Mouse (Mus musculus) kidney, postnatal 4 days (tissue): Measurements from ENCODE around the gene Ywhag.

Experiments
- DNase-seq, 2 experiments: peaks; one replicate each; pipeline ENCODE4 v3.0.0; 2021; ENCODE audit warnings: mixed read lengths in 2 of 2

The Ywhag gene

GRCm38 (mm10) chr5:135934481-135935175, at the start of gene Ywhag:
Gene Ywhag (minus strand): TSS chr5:135934616.
- peak; percentile 98 for DNase-seq

DNA sequence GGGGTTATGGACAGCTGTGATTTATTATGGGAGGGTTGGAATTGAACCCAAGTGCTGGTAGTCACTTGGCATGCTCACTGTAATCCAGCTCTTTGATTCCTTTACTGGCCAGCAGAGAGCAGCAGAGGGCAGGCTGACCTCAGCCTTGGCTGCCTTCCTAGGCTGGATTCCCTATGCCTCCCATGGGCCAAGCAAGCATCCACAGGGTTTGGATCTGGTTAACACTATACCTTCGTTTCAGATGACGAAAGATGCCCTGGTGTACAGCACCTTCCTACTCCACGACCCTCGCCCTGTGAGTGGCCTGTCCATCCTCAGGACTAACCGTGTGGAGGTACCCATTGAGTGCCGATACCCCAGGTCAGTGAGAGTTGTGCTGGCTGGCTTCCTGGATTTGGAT, 48.0 kb upstream of the Ywhag start:
- DNase-seq, result peak; percentile 75 to 80

DNA sequence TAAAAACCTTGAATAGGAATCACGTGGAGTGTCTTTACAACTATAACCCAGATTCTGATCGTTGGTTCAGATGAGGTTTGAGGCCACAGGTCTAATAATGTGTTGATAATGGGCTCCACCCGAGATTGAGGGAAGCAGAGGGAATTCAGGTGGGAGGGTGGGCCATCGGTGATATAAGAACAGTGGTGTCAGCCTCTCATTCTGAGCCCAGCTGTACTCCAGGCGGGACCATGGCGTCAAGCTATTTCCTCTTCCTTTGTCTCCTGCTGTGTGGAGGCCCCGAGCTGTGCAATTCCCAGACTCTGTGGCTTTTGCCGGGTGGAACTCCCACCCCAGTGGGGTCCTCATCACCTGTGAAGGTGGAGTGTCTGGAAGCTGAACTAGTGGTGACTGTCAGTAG, 45.5 kb upstream of the Ywhag start, which contains the start of gene Zp3:
TSS of gene Zp3 (plus strand) at position 196 of the 400 bp plus-strand sequence.
- no peak for DNase-seq

DNA sequence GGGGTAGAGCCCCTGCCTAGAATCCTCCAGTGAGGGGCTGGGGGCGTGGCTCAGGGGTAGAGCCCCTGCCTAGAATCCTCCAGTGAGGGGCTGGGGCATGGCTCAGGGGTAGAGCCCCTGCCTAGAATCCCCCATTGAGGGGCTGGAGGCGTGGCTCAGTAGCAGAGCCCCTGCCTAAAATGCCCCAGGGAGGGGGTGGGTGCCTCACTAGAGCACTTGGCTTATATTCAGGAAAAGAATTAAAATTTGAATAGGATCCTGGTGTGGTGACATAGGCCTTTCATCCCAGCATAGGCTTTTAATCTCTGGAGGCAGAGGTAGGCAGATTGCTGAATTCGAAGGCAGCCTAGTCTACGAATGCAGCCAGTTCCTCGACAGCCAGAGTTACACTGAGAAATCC, 45.0 kb upstream of the Ywhag start:
- DNase-seq, result no peak

GRCm38 (mm10) chr5:135975893-135976668, 41.7 kb upstream of the Ywhag start:
- no peak for DNase-seq

- DNase-seq, result peak; percentile 17 to 42
These were observed 39.9 kb upstream of the Ywhag start, which contains the start of gene Ssc4d for GRCm38 (mm10) chr5:135974365-135974764. Gene Ssc4d (minus strand): TSS chr5:135974531.

DNA sequence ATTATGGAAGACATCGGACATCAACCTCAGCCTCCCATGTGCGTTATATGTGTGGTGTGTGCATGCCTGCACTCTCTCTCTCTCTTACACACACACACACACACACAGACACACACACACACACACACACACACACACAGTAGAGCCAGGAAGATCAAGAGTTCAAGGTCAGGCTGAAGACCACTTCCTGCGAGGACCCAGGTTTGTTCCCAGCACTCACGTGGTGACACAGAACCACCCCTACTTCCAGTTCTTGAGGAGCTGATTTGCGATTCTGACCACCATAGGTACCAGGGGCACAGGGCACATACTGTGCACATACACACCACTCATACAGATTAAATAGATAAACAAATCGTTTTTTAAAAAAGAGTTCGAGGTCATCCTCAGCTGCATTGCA, 37.5 kb upstream of the Ywhag start:
- DNase-seq, result no peak

DNA sequence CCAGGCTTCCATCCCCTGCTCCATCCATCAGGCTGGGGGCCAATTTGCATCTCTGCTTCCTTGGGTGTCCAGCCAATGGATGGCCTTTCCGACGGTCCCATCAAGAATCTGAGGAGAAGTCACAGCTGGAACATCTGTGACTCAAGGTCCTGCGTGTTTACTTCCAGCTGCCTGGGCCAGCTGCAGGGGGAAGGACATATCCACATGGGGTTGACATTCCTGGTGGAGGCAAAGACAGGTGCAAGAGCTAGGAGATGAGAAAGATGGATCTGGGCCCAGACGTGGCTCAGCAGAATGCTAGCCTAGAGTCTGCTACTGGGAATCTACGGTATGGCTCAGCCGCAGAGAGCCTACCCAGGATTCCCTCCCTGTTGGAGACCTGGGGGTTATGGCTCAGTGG, 35.8 kb upstream of the Ywhag start:
- DNase-seq, result no peak

DNA sequence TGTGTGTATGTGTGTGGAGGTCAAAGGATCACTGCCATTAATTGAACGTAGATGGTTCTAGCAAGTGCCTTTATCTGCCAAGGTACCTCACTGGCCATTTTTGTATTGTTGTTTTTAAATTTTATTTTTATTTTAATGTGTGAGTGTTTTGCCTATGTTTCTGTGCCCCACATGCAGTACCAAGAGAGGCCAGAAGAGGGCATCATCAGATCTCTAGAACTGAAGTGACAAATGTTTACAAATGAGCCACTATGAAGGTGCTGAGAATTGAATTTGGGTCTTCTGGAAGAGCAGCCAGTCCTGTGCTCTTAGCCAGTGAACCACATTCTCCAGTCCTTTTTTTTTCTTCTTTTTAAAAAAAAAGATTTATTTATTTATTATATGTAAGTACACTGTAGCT, 34.4 kb upstream of the Ywhag start:
- DNase-seq, result peak; percentile 69

DNA sequence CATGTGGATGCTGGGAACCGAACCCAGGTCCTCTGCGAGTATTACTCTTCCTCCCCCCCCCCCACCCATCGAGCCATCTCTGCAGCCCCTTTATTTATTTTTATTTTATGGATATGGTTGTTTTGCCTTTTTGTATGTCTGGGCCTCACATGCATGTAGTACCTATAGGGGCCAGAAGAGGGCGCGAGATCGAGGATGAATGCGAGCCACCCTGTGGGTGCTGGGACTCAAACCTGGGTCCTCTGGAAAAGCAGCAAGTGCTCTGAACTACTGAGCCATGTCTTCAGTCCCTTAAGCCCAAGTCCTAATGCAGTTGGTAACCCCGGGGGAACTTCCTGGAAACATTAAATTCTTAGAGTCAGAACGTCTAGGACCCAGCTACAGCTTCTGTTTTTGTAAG, 32.5 kb upstream of the Ywhag start:
- peak; percentile 38 to 49 for DNase-seq

GRCm38 (mm10) chr5:135965501-135965930, 31.1 kb upstream of the Ywhag start:
- DNase-seq, result peak; percentile 77 to 86

GRCm38 (mm10) chr5:135963280-135963627, 28.8 kb upstream of the Ywhag start:
- no peak for DNase-seq

GRCm38 (mm10) chr5:135962492-135963279, 28.3 kb upstream of the Ywhag start:
- DNase-seq, result peak; percentile 99 to 100

DNA sequence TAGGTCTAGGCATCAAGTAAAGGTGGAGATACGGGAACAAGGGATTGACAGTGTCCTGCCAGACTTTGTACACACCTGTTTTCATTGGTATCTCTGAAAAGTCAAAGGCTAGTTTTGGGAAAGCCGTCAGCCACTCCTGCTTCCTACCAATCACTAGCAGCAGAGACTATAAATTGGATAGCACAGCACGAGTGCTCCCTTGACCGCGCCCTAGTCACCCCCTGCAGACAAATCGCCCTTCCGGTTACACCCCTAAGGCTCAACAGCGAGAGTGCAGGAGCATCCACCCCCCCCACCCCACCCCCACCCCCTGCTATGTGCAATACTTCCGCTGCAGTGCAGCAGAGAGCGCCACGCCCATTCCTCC, 27.7 kb upstream of the Ywhag start:
- DNase-seq, result no peak

DNA sequence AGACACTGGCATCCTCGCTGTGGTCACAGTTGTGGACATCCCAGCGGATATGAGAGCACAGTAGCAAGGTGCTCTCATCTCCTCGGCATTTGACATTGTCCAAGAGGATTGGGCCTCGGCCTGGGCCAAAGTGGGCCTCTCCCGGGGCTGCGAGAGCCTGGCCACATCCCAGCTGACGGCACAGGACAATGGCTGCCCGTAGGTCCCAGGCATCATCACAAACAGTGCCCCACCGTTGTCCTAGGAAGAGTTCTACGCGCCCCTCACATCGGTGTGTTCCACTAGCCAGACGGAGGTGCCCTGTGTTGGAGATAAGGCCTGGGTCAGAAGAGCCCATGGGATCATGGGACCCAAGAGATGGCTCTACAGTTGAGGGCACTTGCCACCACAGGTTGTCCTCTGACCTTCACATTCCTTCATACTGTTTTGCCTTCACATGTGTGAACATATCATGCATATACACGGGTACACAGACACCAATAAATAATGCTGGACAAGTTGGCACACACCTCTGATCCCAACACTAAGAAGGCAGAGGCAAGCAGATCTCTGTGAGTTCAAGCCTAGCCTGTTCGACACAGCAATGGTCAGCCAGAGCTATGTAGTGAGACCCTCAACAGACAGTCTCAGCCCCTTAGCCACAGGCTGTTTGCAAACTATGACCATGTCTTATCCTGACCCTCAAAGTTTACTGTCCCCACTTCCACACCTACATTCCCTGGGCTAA, 26.7 kb upstream of the Ywhag start:
- no peak for DNase-seq

DNA sequence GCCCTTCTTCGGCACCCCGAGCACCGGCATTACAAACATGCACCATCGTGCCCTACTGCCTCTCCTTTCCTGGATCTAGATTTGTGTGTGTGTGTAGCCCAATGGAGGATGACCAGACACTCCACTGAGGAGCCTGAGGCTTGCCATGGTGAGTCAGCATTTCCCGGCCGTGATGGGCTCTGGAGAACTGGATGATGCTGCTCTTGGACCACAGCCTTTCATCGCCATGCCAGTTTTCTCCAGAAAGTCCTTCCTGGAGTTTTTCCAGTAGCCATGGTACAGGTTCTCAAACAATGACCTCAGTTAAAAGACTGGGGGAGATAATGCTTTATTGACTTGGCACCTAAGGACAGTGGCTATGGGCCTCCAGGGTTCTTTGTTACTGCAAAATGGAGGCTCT, 25.5 kb upstream of the Ywhag start:
- no peak for DNase-seq

DNA sequence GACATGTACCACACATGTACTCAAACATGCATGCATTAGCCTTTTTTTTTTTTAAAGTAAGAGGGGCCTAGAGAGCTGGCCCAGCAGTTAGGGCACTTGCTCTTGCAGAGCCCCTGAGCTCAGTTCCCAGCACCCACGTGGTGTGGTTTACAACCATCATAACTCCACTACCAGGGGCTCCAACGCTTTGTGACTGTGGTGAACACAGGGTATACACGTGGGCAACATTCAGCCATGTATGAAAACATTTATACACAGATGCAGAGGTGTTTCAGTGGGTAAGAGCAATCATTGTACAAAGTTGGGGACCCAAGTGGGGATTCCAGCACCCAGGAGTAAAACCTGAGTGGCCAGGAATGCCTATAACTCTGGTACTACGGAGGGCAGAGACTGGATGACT, 24.0 kb upstream of the Ywhag start:
- no peak for DNase-seq

DNA sequence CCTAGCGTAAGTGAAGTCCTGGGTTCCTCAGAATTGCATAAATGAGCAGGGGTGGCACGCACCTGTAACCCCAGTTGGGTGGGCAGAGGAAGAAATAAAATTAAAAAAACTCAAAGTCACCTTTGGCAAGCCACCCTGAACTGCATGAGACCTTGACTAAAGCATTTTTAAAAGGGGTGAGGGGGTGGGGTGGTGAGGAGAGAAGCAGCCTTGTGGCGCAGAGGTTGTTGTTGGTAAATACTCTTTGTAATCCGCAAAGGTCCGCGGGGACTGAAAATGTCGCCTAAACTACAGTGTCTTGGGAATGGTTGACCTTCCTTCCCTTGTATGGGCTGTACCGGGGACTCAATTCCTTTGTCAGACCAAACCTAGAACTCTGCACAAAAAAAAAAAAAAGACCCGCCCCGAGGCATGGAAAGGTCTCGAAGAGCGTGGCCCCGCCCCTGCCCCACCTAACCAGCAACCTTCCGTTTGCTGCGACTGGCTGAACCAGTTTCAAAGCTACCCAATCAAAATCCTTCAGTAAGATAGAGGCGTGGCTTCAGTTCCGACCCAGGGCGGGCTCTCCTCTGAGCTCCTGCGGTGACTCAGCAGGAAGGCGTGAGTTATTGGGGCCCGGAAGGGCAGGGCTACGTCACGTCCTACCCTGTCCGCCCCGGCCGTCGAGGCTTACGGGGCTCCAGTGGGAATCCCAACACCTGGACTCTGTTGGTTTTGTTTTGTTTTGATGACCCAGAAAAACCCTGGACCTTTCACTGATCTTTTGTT, 23.0 kb upstream of the Ywhag start:
- peak; percentile 92 to 96 for DNase-seq

- DNase-seq, result no peak
These were observed 22.1 kb upstream of the Ywhag start for GRCm38 (mm10) chr5:135956300-135957206.

DNA sequence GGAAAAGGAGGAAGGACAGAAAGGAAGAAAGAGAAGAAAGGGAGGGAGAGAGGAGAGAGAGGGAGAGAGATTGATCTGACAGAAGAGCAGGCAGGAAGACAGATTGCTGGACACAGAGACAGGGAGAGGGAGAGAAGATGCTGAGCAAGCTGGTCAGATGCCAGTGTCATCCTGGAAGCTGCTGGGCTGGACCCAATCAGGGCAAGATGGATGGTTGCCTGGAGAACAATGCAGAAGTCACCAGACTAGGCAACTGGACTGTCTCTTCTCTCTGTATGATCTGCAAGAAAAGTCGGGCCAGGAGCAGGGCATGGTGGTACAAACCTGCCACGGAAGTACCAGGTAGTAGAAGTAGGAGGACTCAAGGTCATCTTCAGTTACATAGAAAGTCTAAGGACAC, 18.4 kb upstream of the Ywhag start:
- no peak for DNase-seq

DNA sequence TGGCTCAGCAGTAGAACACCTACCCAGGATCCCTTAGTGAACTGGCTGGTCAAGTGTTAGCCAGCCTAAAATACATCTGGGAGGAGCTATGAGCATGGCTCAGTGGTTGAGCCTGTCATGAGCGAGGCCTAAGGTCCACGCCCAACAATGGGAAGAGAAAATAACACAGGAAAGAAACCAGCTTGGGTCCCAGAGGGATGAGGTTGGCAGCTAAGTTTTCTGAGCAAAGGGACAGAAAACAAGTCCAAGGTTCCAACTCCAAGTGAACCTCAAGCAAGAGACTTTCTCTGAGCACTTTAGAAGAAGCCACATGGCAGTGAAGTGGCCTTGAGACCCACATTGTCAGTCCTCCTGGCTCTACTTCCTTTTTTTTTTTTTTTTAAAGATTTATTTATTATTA, 17.2 kb upstream of the Ywhag start:
- no peak for DNase-seq
